Mouse (Mus musculus) CH12.LX (cell line): ENCODE measurements around the gene Gpr3. TPM values are rescaled to one million over a fixed set of nuclear protein-coding genes. Genes with fewer than 3 reads are reported as not detected.

Source experiments
- DNase-seq: peaks from one replicate; pipeline ENCODE4 v3.0.0-alpha.2; 2013; ENCODE audit errors: extremely low read depth
- H3K27ac ChIP-seq: 2 replicates; pipeline ENCODE4 v1.5.1; 2012; ENCODE audit warnings: low read depth, mild to moderate bottlenecking, control low read depth, moderate library complexity; ENCODE audit not compliant: insufficient read depth
- H3K27me3 ChIP-seq: replicated peaks from 2 replicates; pipeline ENCODE3; 2012; ENCODE audit warnings: inconsistent platforms
- H3K36me3 ChIP-seq, 2 experiments: replicated peaks in 1 of 2; 2 replicates each; pipeline versions ENCODE3 to v1.6.1; 2012; ENCODE audit warnings: inconsistent platforms in 1 of 2, low read length in 1 of 2, mild to moderate bottlenecking in 1 of 2, mixed read lengths in 1 of 2, moderate library complexity in 1 of 2; ENCODE audit not compliant: control insufficient read depth in 1 of 2, insufficient read depth in 1 of 2
- H3K4me1 ChIP-seq, 2 experiments: 2 replicates each; pipeline ENCODE4 v1.6.1; 2012; ENCODE audit warnings: inconsistent platforms in 1 of 2, moderate library complexity in 1 of 2; ENCODE audit not compliant: insufficient read depth in 2 of 2, control insufficient read depth in 1 of 2
- H3K4me2 ChIP-seq: 2 replicates; pipeline ENCODE4 v1.6.1; 2012; ENCODE audit warnings: low read depth, mild to moderate bottlenecking, control low read depth; ENCODE audit not compliant: poor library complexity, insufficient read depth, severe bottlenecking
- H3K4me3 ChIP-seq, 3 experiments: fragments of 150-350 bp in 1 of 3; sonication (generic) in 1 of 3; replicated peaks in 1 of 3; 2 replicates each; pipeline versions ENCODE3 to v1.5.1; 2011 to 2012; ENCODE audit warnings: low read depth in 2 of 3, low read length in 2 of 3, mild to moderate bottlenecking in 2 of 3, moderate library complexity in 2 of 3, control low read depth in 1 of 3, improper control_type of control experiment in 1 of 3, inconsistent platforms in 1 of 3, mixed read lengths in 1 of 3; ENCODE audit not compliant: poor library complexity in 1 of 3
- H3K79me2 ChIP-seq: replicated peaks from 2 replicates; pipeline ENCODE4 v1.6.1; 2012; ENCODE audit warnings: mild to moderate bottlenecking, moderate library complexity; ENCODE audit not compliant: control insufficient read depth, poor library complexity, insufficient read depth, severe bottlenecking; ENCODE audit errors: extremely low read depth
- H3K9ac ChIP-seq: 2 replicates; pipeline ENCODE4 v1.6.1; 2012; ENCODE audit warnings: low read depth, mild to moderate bottlenecking, control low read depth, moderate library complexity; ENCODE audit not compliant: insufficient read depth
- H3K9me3 ChIP-seq: replicated peaks from 2 replicates; pipeline ENCODE3; 2012; ENCODE audit warnings: low read length, inconsistent platforms, mixed read lengths
- BHLHE40 ChIP-seq: IDR thresholded peaks from 2 replicates; pipeline ENCODE4 v1.6.1; 2011; ENCODE audit warnings: mild to moderate bottlenecking, low read depth, low read length, improper control_type of control experiment
- CHD1 ChIP-seq: IDR thresholded peaks from 2 replicates; pipeline ENCODE4 v1.6.1; 2012; ENCODE audit warnings: low read depth, low read length, improper control_type of control experiment, inconsistent platforms
- CTCF ChIP-seq, 2 experiments: IDR thresholded peaks in 1 of 2; conservative IDR thresholded peaks in 1 of 2; 2 replicates each; pipeline ENCODE4 v1.5.1; 2011 to 2012; ENCODE audit warnings: low read depth in 2 of 2, low read length in 2 of 2, improper control_type of control experiment in 1 of 2, inconsistent platforms in 1 of 2, mild to moderate bottlenecking in 1 of 2, moderate library complexity in 1 of 2
- EP300 ChIP-seq: IDR thresholded peaks from 2 replicates; pipeline ENCODE4 v1.6.1; 2011; ENCODE audit warnings: low read length, improper control_type of control experiment
- ETS1 ChIP-seq: conservative IDR thresholded peaks from 2 replicates; pipeline ENCODE4 v1.6.1; 2012; ENCODE audit warnings: low read depth, mild to moderate bottlenecking, inconsistent platforms, low read length, improper control_type of control experiment, moderate library complexity
- GABPA ChIP-seq: IDR thresholded peaks from 2 replicates; pipeline ENCODE4 v1.6.1; 2012; ENCODE audit warnings: low read depth, low read length, improper control_type of control experiment, inconsistent platforms; ENCODE audit not compliant: insufficient replicate concordance
- HCFC1 ChIP-seq: IDR thresholded peaks from 2 replicates; pipeline ENCODE4 v1.6.1; 2012; ENCODE audit warnings: low read depth, mild to moderate bottlenecking, inconsistent platforms, low read length, improper control_type of control experiment
- IRF4 ChIP-seq: IDR thresholded peaks from 2 replicates; pipeline ENCODE4 v1.6.1; 2014; ENCODE audit warnings: low read depth, mild to moderate bottlenecking, inconsistent platforms, low read length, improper control_type of control experiment
- JUN ChIP-seq: IDR thresholded peaks from 2 replicates; pipeline ENCODE4 v1.6.1; 2011; ENCODE audit warnings: low read depth, mild to moderate bottlenecking, low read length, improper control_type of control experiment, moderate library complexity; ENCODE audit not compliant: insufficient read depth
- KAT2A ChIP-seq: IDR thresholded peaks from 2 replicates; pipeline ENCODE4 v1.6.1; 2012; ENCODE audit warnings: low read length, improper control_type of control experiment, inconsistent platforms; ENCODE audit not compliant: insufficient replicate concordance
- MAX ChIP-seq: IDR thresholded peaks from 2 replicates; pipeline ENCODE4 v1.6.1; 2011; ENCODE audit warnings: low read length, improper control_type of control experiment
- MAZ ChIP-seq: IDR thresholded peaks from 2 replicates; pipeline ENCODE4 v1.6.1; 2012; ENCODE audit warnings: low read depth, mild to moderate bottlenecking, inconsistent platforms, low read length, improper control_type of control experiment, moderate library complexity
- MEF2A ChIP-seq: IDR thresholded peaks from 2 replicates; pipeline ENCODE4 v1.6.1; 2014; ENCODE audit warnings: low read depth, mild to moderate bottlenecking, inconsistent platforms, low read length, improper control_type of control experiment, borderline replicate concordance
- MXI1 ChIP-seq: IDR thresholded peaks from 2 replicates; pipeline ENCODE4 v1.6.1; 2011; ENCODE audit warnings: mild to moderate bottlenecking, low read depth, low read length, improper control_type of control experiment
- NELFE ChIP-seq: IDR thresholded peaks from 2 replicates; pipeline ENCODE4 v1.6.1; 2011; ENCODE audit warnings: low read depth, low read length, improper control_type of control experiment
- NRF1 ChIP-seq: IDR thresholded peaks from 2 replicates; pipeline ENCODE4 v1.6.1; 2014; ENCODE audit warnings: low read depth, mild to moderate bottlenecking, inconsistent platforms, low read length, improper control_type of control experiment, moderate library complexity
- POLR2A ChIP-seq: IDR thresholded peaks from 2 replicates; pipeline ENCODE4 v1.6.1; 2011; ENCODE audit warnings: low read depth, mild to moderate bottlenecking, improper control_type of control experiment, low read length
- POLR2AphosphoS2 ChIP-seq: IDR thresholded peaks from 2 replicates; pipeline ENCODE4 v1.6.1; 2011; ENCODE audit warnings: low read depth, low read length, improper control_type of control experiment
- RAD21 ChIP-seq: IDR thresholded peaks from 2 replicates; pipeline ENCODE4 v1.6.1; 2011; ENCODE audit warnings: low read depth, mild to moderate bottlenecking, low read length, improper control_type of control experiment, moderate library complexity
- SIN3A ChIP-seq: IDR thresholded peaks from 2 replicates; pipeline ENCODE4 v1.6.1; 2012; ENCODE audit warnings: low read length, improper control_type of control experiment, inconsistent platforms
- TCF12 ChIP-seq: IDR thresholded peaks from 2 replicates; pipeline ENCODE4 v1.6.1; 2014; ENCODE audit warnings: low read depth, mild to moderate bottlenecking, inconsistent platforms, low read length, improper control_type of control experiment
- USF2 ChIP-seq: conservative IDR thresholded peaks from 2 replicates; pipeline ENCODE4 v1.6.1; 2011; ENCODE audit warnings: low read depth, low read length, improper control_type of control experiment
- ZC3H11A ChIP-seq: IDR thresholded peaks from 2 replicates; pipeline ENCODE4 v1.6.1; 2012; ENCODE audit warnings: low read depth, mild to moderate bottlenecking, inconsistent platforms, low read length, improper control_type of control experiment
- ZKSCAN1 ChIP-seq: IDR thresholded peaks from 2 replicates; pipeline ENCODE4 v1.6.1; 2012; ENCODE audit warnings: low read depth, inconsistent platforms, low read length, improper control_type of control experiment, borderline replicate concordance
- ZMIZ1 ChIP-seq: IDR thresholded peaks from 2 replicates; pipeline ENCODE4 v1.6.1; 2012; ENCODE audit warnings: low read depth, mild to moderate bottlenecking, inconsistent platforms, low read length, improper control_type of control experiment
- dilution Hi-C: fragments of 300-500 bp; cut with MboI; formaldehyde crosslinking; loops from 2 replicates; pipeline ENCODE4 v1.14.3; 2020; ENCODE audit warnings: low sequenced_read_pairs; ENCODE audit not compliant: extremely low pct_unique_long_range_greater_than_20kb, extremely low pct_ligation_motif_present
- in situ Hi-C: fragments of 300-500 bp; cut with MboI; formaldehyde crosslinking; loops from 3 replicates; pipeline ENCODE4 v1.14.3; 2019; ENCODE audit warnings: low sequenced_read_pairs, low pct_ligation_motif_present, low pct_unique_long_range_greater_than_20kb, mixed read lengths
- polyA plus RNA-seq: library from polyadenylated mRNA; unstranded; fragments of >175 nt; gene quantifications from 2 replicates; pipeline ENCODE4 v1.2.1, GENCODE M21; 2012; ENCODE audit warnings: low read depth; ENCODE audit not compliant: insufficient read length
- total RNA-seq, 2 experiments: library from RNA; depleted of rRNA; stranded (reverse); fragments of 300-350 nt in 1 of 2; fragments of >200 nt in 1 of 2; gene quantifications; 2 replicates each; pipeline ENCODE4 v1.2.3; 2012 to 2014

Gene Gpr3
- total and polyA plus RNA-seq, 3 experiments: 0.11 to 0.13 TPM; not detected in 1

- Histone ChIP-seq H3K79me2 (no peaks in the 10 kb centered on the region), H3K4me3 (no peak overlapping the region), H3K9me3 (no peaks in the 10 kb centered on the region), H3K9ac (no peak overlapping the region), H3K27ac (no peak overlapping the region), H3K27me3 (no peaks in the 10 kb centered on the region), H3K4me1 (peaks cover 0 to 57% of the 10 kb centered on the region in 2 experiments; a peak in 2 of 4 replicates), H3K4me2 (no peak overlapping the region), H3K36me3 (peaks cover 46 to 72% of the 10 kb centered on the region in 2 experiments)
- DNase-seq: no peak
- dilution Hi-C loops: no loop called here
- TF ChIP-seq ZC3H11A (no peak), USF2 (no peak), ZKSCAN1 (no peak), BHLHE40 (no peak), MEF2A (no peak), CTCF (conservative IDR thresholded peaks at IDR 0.05 in 1 of 2, IDR thresholded peaks at IDR 0.05 in 1 of 2; ENCODE audit: low read depth in 2 of 2, low read length in 2 of 2) (no peak), ZMIZ1 (no peak), RAD21 (no peak), MAX (no peak), KAT2A (no peak), JUN (no peak), EP300 (no peak), IRF4 (no peak), NRF1 (no peak), TCF12 (no peak), POLR2AphosphoS2 (no peak), CHD1 (no peak)
- in situ Hi-C loops: no loop called here
Measured at GRCm38 (mm10) chr4:133197801-133198286, 14.5 kb downstream of the Gpr3 start.

GRCm38 (mm10) chr4:133197355-133197754 lies 15.0 kb downstream of the Gpr3 start:
- Histone ChIP-seq H3K4me3 (no peak overlapping the region), H3K9me3 (no peaks in the 10 kb centered on the region), H3K36me3 (peaks cover 50 to 77% of the 10 kb centered on the region in 2 experiments), H3K79me2 (no peaks in the 10 kb centered on the region), H3K4me1 (peaks cover 0 to 57% of the 10 kb centered on the region in 2 experiments; a peak in 2 of 4 replicates), H3K27ac (no peak overlapping the region), H3K27me3 (no peaks in the 10 kb centered on the region), H3K4me2 (no peak overlapping the region), H3K9ac (no peak overlapping the region)
- dilution Hi-C loops (no loop called here), in situ Hi-C loops (no loop called here)
- no peak for DNase-seq
- TF ChIP-seq ETS1 (no peak), MXI1 (no peak), NELFE (no peak), POLR2A (no peak), HCFC1 (no peak), SIN3A (no peak), IRF4 (no peak), GABPA (no peak), NRF1 (no peak), MAZ (no peak)
